Mouse (Mus musculus) liver, embryonic 14.5 days (tissue): ENCODE data around the gene Atad3a. TPM values are rescaled to one million over a fixed set of nuclear protein-coding genes. Genes with fewer than 3 reads are reported as not detected.

Source experiments
- ATAC-seq: fragments of 200-750 bp; cut with Nextera tagmentation; 2 replicates; pipeline ENCODE4 v1.8.0; 2017; ENCODE audit warnings: moderate number of reproducible peaks, mild to moderate bottlenecking, moderate library complexity; ENCODE audit not compliant: insufficient read depth
- DNase-seq, 3 experiments: peaks; one replicate each; pipeline ENCODE4 v3.0.0-alpha.2; 2012 to 2013; ENCODE audit warnings: low read depth in 3 of 3, low spot score in 3 of 3
- H3K27ac ChIP-seq: fragments of 300-500 bp; sonication (generic); 2 replicates; pipeline ENCODE4 v1.5.1; 2014; ENCODE audit warnings: moderate library complexity, mild to moderate bottlenecking, control low read depth, inconsistent platforms
- H3K27me3 ChIP-seq: fragments of 300-500 bp; sonication (generic); 2 replicates; pipeline ENCODE4 v1.6.1; 2014; ENCODE audit warnings: mild to moderate bottlenecking, low read length, moderate library complexity; ENCODE audit not compliant: control insufficient read depth, insufficient read depth
- H3K36me3 ChIP-seq: fragments of 300-500 bp; sonication (generic); replicated peaks from 2 replicates; pipeline ENCODE4 v1.6.1; 2014; ENCODE audit warnings: low read depth; ENCODE audit not compliant: control insufficient read depth, insufficient read depth
- H3K4me1 ChIP-seq, 2 experiments: fragments of 200-500 bp in 1 of 2; fragments of 300-500 bp in 1 of 2; sonication (generic) in 1 of 2; replicated peaks; 2 replicates each; pipeline ENCODE4 v1.6.1; 2012 to 2014; ENCODE audit warnings: antibody characterized with exemption in 1 of 2, inconsistent platforms in 1 of 2, low read length in 1 of 2; ENCODE audit not compliant: control insufficient read depth in 2 of 2, insufficient read depth in 2 of 2
- H3K4me2 ChIP-seq: fragments of 300-500 bp; sonication (generic); 2 replicates; pipeline ENCODE4 v1.6.1; 2014; ENCODE audit warnings: low read depth, mild to moderate bottlenecking, control low read depth, moderate library complexity
- H3K4me3 ChIP-seq, 2 experiments: fragments of 200-500 bp in 1 of 2; fragments of 300-500 bp in 1 of 2; sonication (generic) in 1 of 2; 2 replicates each; pipeline ENCODE4 v1.5.1; 2012 to 2014; ENCODE audit warnings: low read depth in 2 of 2, low read length in 2 of 2, mild to moderate bottlenecking in 2 of 2, control low read depth in 1 of 2, inconsistent platforms in 1 of 2, moderate library complexity in 1 of 2; ENCODE audit not compliant: insufficient read depth in 1 of 2
- H3K9ac ChIP-seq: fragments of 300-500 bp; sonication (generic); replicated peaks from 2 replicates; pipeline ENCODE4 v1.6.1; 2014; ENCODE audit warnings: mild to moderate bottlenecking, control low read depth, moderate library complexity
- H3K9me3 ChIP-seq: fragments of 300-500 bp; sonication (generic); 2 replicates; pipeline ENCODE4 v1.6.1; 2016; ENCODE audit warnings: low read length, mixed read lengths; ENCODE audit not compliant: control insufficient read depth
- CTCF ChIP-seq: IDR thresholded peaks from 2 replicates; pipeline ENCODE4 v1.5.1; 2016; ENCODE audit warnings: antibody characterized with exemption, low read depth, control low read depth
- EP300 ChIP-seq: IDR thresholded peaks from 2 replicates; pipeline ENCODE4 v1.6.1; 2016; ENCODE audit warnings: antibody characterized with exemption, low read depth
- WGBS: fragments of 180-500 bp; shearing (Covaris S2); extraction: QIAGEN DNeasy Blood & Tissue Kit; methylation state at CpG from one replicate; pipeline ENCODE4 v1.1.7; 2014; ENCODE audit not compliant: insufficient replicate concordance; 5-methylcytosine and 5-hydroxymethylcytosine counted together
- polyA plus RNA-seq, 2 experiments: library from polyadenylated mRNA; depleted of rRNA in 1 of 2; stranded (reverse) in 1 of 2; unstranded in 1 of 2; fragments of >200 nt; fragmentation: Nextera tagmentation in 1 of 2; extraction: Ambion mirVana in 1 of 2; gene quantifications; 2 replicates each; pipeline versions ENCODE4 v1.2.1 to v1.2.3; 2012 to 2014

The Atad3a gene
- polyA plus RNA-seq, 2 experiments: 31.2 to 41.8 TPM

DNA sequence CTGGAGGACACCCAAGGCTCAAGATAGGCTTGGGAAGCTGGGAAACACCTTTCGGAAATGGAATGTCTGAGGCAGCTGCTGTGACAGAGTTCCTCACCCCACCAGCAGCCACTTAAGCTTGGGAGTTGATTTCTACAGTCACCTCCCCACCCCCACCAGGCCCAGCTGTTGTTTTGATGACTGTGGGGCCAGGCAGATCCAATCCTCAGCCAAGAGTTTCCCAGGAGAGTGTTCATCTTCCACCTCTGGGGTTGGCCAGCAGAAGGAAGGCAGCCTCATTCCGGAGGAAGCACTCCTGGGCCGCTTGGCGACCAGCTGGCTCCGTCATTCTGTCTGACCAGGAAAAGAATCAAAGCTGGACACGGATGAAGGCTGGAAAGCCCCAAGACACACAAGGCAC, 20.0 kb upstream of the Atad3a start:
- no peak for ATAC-seq
- H3K9ac ChIP-seq: no peak overlapping the region
- H3K4me1 ChIP-seq: peaks cover 0 to 3% of the 10 kb centered on the region in 2 experiments; a peak in 2 of 4 replicates
- no peaks in the 10 kb centered on the region for H3K9me3 ChIP-seq
- H3K27me3 ChIP-seq: peaks cover 9% of the 10 kb centered on the region
- no peak overlapping the region for H3K4me3 ChIP-seq
- DNase-seq: no peak
- 30% methylated on average over 6 of the region's 6 CpGs for WGBS
- H3K4me2 ChIP-seq: no peak overlapping the region
- no peaks in the 10 kb centered on the region for H3K36me3 ChIP-seq
- no peak overlapping the region for H3K27ac ChIP-seq
- no peak for TF ChIP-seq EP300
- TF ChIP-seq CTCF: no peak

- H3K4me2 ChIP-seq: no peak overlapping the region
- DNase-seq: no peak
- H3K27me3 ChIP-seq: peaks cover 22% of the 10 kb centered on the region
- no peak overlapping the region for H3K4me3 ChIP-seq
- no peak overlapping the region for H3K27ac ChIP-seq
- no peak overlapping the region for H3K9ac ChIP-seq
- H3K9me3 ChIP-seq: no peaks in the 10 kb centered on the region
- ATAC-seq: no peak
- WGBS: 75% methylated on average over 4 of the region's 4 CpGs
- H3K36me3 ChIP-seq: no peaks in the 10 kb centered on the region
- H3K4me1 ChIP-seq: peaks cover 0 to under 1% of the 10 kb centered on the region in 2 experiments; a peak in 2 of 4 replicates
- TF ChIP-seq CTCF (no peak), EP300 (no peak)
Observed at GRCm38 (mm10) chr4:155779498-155779897, 18.6 kb upstream of the Atad3a start.

DNA sequence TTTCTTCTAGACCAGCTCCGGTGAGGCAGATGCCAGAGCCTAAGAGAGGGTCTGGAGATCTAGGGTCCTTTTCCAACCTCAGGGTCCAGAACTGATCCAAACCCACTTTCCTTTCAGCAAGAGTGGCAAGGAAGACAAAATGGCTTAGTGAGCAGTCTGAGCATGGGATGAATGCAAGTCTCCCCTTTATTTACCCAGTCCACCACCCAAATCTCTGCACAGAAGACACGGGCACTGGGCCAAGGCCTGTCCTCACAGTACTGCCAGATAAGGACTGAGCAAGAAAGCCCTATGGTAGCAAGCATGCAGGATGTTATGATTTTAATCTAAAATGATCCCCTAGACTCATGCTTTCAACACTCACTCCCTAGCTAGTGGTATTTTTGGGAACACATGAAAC, 16.9 kb upstream of the Atad3a start:
- 53% methylated on average over 2 of the region's 2 CpGs for WGBS
- H3K9me3 ChIP-seq: no peaks in the 10 kb centered on the region
- no peaks in the 10 kb centered on the region for H3K36me3 ChIP-seq
- no peak for TF ChIP-seq EP300
- TF ChIP-seq CTCF: no peak
- no peak overlapping the region for H3K4me3 ChIP-seq
- no peak for DNase-seq
- no peak overlapping the region for H3K9ac ChIP-seq
- H3K27ac ChIP-seq: no peak overlapping the region
- peaks cover 33% of the 10 kb centered on the region for H3K27me3 ChIP-seq
- H3K4me1 ChIP-seq: peaks cover 0 to 2% of the 10 kb centered on the region in 2 experiments; a peak in 1 of 4 replicates
- no peak overlapping the region for H3K4me2 ChIP-seq
- no peak for ATAC-seq

GRCm38 (mm10) chr4:155776704-155777335, 15.9 kb upstream of the Atad3a start:
- H3K4me1 ChIP-seq: peaks cover 0 to 2% of the 10 kb centered on the region in 2 experiments; a peak in 1 of 4 replicates
- no peak for DNase-seq
- WGBS: 20% methylated on average over 2 of the region's 2 CpGs
- no peak overlapping the region for H3K9ac ChIP-seq
- peaks cover 29% of the 10 kb centered on the region for H3K27me3 ChIP-seq
- no peak overlapping the region for H3K4me3 ChIP-seq
- no peak overlapping the region for H3K4me2 ChIP-seq
- no peak for ATAC-seq
- H3K36me3 ChIP-seq: no peaks in the 10 kb centered on the region
- H3K27ac ChIP-seq: no peak overlapping the region
- no peaks in the 10 kb centered on the region for H3K9me3 ChIP-seq
- no peak for TF ChIP-seq EP300
- no peak for TF ChIP-seq CTCF

DNA sequence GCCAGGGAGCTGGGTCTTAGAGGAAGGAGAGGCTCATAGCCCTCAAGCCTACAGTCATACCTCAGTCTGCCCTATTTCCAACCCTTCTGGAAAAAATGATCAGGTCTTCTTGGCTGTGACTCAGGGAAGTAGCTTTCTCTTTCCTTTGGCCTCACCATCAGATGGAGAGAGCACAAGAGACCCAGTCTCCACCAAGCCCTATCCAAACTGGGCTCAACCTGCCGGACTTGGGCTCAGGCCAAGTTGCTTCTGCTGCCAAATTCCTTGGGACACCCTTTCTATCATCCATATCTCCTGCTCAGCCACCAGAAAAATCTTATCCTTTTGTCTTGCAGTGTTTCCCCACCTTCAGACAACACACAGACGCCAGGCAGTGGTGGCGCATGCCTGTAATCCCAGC, 15.0 kb upstream of the Atad3a start:
- Histone ChIP-seq H3K36me3 (no peaks in the 10 kb centered on the region), H3K4me1 (peaks cover 0 to 2% of the 10 kb centered on the region in 2 experiments; a peak in 1 of 4 replicates), H3K9ac (no peak overlapping the region), H3K27me3 (peaks cover 27% of the 10 kb centered on the region), H3K4me3 (no peak overlapping the region), H3K4me2 (no peak overlapping the region), H3K27ac (no peak overlapping the region), H3K9me3 (no peaks in the 10 kb centered on the region)
- TF ChIP-seq CTCF: no peak
- no peak for TF ChIP-seq EP300
- WGBS: 71% methylated on average over 3 of the region's 3 CpGs
- DNase-seq (no peak), ATAC-seq (no peak)
